Mouse (Mus musculus) lung, postnatal 0 days (tissue): ENCODE results near the gene Ddah1.

Source experiments
- CTCF ChIP-seq: IDR thresholded peaks from 2 replicates; pipeline ENCODE4 v1.5.1; 2016; ENCODE audit warnings: antibody characterized with exemption, mild to moderate bottlenecking
- EP300 ChIP-seq: IDR thresholded peaks from 2 replicates; pipeline ENCODE4 v1.6.1; 2016; ENCODE audit warnings: antibody characterized with exemption, mild to moderate bottlenecking, control low read depth

GRCm38 (mm10) chr3:145899832-145900231 is 141.4 kb downstream of the Ddah1 start:
- TF ChIP-seq CTCF (no peak), EP300 (no peak)
